Mouse (Mus musculus): ENCODE measurements around the gene Ager. TPM values are rescaled to one million over a fixed set of nuclear protein-coding genes. Genes with fewer than 3 reads are reported as not detected.
A peak's percentile ranks its signal among the peaks of the same experiment; 100 is the strongest.

Gene Ager
- polyA plus RNA-seq, 1 experiment from 2014 or later = 2.2 TPM

- WGBS = under 1% methylated on average over 44 of the region's 45 CpGs
- Histone ChIP-seq H3K4me3 (replicated peaks) (peak overlapping the region; percentile 80), H3K36me3 (peaks cover 9% of the 10 kb centered on the region), H3K4me2 (replicated peaks) (peak overlapping the region; percentile 91), H3K4me1 (replicated peaks) (peaks cover 63% of the 10 kb centered on the region), H3K27ac (peak overlapping the region; percentile 94), H3K9me3 (no peaks in the 10 kb centered on the region), H3K27me3 (peaks cover 25% of the 10 kb centered on the region), H3K9ac (replicated peaks) (peak overlapping the region; percentile 83)
- peak; percentile 76 for ATAC-seq
Measured at GRCm38 (mm10) chr17:34627093-34627942, 29.7 kb downstream of the Ager start.

- peaks cover 3% of the 10 kb centered on the region; the same call in 1 of the 2 replicates for H3K36me3 ChIP-seq
- no peak; the same call in 1 of the 2 replicates for ATAC-seq
- H3K27ac ChIP-seq = peak within 1 kb of the TSS; percentile 94
- peak within 1 kb of the TSS; percentile 91 for H3K4me2 ChIP-seq (replicated peaks)
- peak within 1 kb of the TSS; percentile 83 for H3K9ac ChIP-seq (replicated peaks)
- WGBS = 3% methylated on average over 29 of the region's 29 CpGs
- H3K4me1 ChIP-seq (replicated peaks) = peaks cover 65% of the 10 kb centered on the region
- H3K9me3 ChIP-seq = no peaks in the 10 kb centered on the region
- peaks cover 31% of the 10 kb centered on the region for H3K27me3 ChIP-seq
- H3K4me3 ChIP-seq (replicated peaks) = peak within 1 kb of the TSS; percentile 80
Measured at GRCm38 (mm10) chr17:34627943-34628643, 30.4 kb downstream of the Ager start, which contains the start of gene Ppt2. Ppt2 (minus strand) TSS chr17:34628510.

GRCm38 (mm10) chr17:34628644-34628967 is 30.9 kb downstream of the Ager start:
- peak overlapping the region; percentile 83 for H3K9ac ChIP-seq (replicated peaks)
- ATAC-seq = no peak
- whole genome bisulfite sequencing = 11% methylated on average over 5 of the region's 5 CpGs

GRCm38 (mm10) chr17:34629221-34629751 is 31.6 kb downstream of the Ager start, which contains the start of gene Prrt1:
Prrt1 (plus strand) TSS chr17:34629533.
- peaks cover 34% of the 10 kb centered on the region for H3K27me3 ChIP-seq
- peak within 1 kb of the TSS; percentile 91 for H3K4me2 ChIP-seq (replicated peaks)
- no peaks in the 10 kb centered on the region for H3K9me3 ChIP-seq
- ATAC-seq = peak; percentile 34; the same call in 1 of the 2 replicates
- under 1% methylated on average over 16 of the region's 16 CpGs for WGBS
- H3K27ac ChIP-seq = peak within 1 kb of the TSS; percentile 94
- peaks cover 65% of the 10 kb centered on the region for H3K4me1 ChIP-seq (replicated peaks)
- H3K4me3 ChIP-seq (replicated peaks) = peak within 1 kb of the TSS; percentile 80
- 0 out of 2 replicates have a peak, but pooled peaks cover 3% of the 10 kb centered on the region for H3K36me3 ChIP-seq
- H3K9ac ChIP-seq (replicated peaks) = peak within 1 kb of the TSS; percentile 83

More at GRCm38 (mm10) chr17:34628644-34628967, 30.9 kb downstream of the Ager start:
- H3K27me3 ChIP-seq = peaks cover 34% of the 10 kb centered on the region
- H3K4me2 ChIP-seq (replicated peaks) = peak overlapping the region; percentile 91
- no peaks in the 10 kb centered on the region for H3K9me3 ChIP-seq
- peak overlapping the region; percentile 80 for H3K4me3 ChIP-seq (replicated peaks)
- H3K27ac ChIP-seq = peak overlapping the region; percentile 94
- H3K4me1 ChIP-seq (replicated peaks) = peaks cover 65% of the 10 kb centered on the region
- peaks cover 3% of the 10 kb centered on the region; the same call in 1 of the 2 replicates for H3K36me3 ChIP-seq

- 0 out of 2 replicates have a peak, but pooled peaks cover 3% of the 10 kb centered on the region for H3K36me3 ChIP-seq
- WGBS = 13% methylated on average over 12 of the region's 12 CpGs
- H3K4me2 ChIP-seq (replicated peaks) = peak overlapping the region; percentile 91
- peak overlapping the region; percentile 80 for H3K4me3 ChIP-seq (replicated peaks)
- H3K9ac ChIP-seq (replicated peaks) = peak overlapping the region; percentile 83
- H3K9me3 ChIP-seq = no peaks in the 10 kb centered on the region
- H3K27ac ChIP-seq = peak overlapping the region; percentile 94
- peaks cover 65% of the 10 kb centered on the region for H3K4me1 ChIP-seq (replicated peaks)
- peaks cover 34% of the 10 kb centered on the region for H3K27me3 ChIP-seq
- ATAC-seq = no peak
Measured at GRCm38 (mm10) chr17:34629796-34630603, 32.3 kb downstream of the Ager start.

- 2% methylated on average over 45 of the region's 48 CpGs for WGBS
- ATAC-seq = no peak
- H3K9me3 ChIP-seq = no peaks in the 10 kb centered on the region
Measured at GRCm38 (mm10) chr17:34630761-34631301, 33.2 kb downstream of the Ager start.

GRCm38 (mm10) chr17:34631647-34632046 is 34.0 kb downstream of the Ager start:
- Histone ChIP-seq H3K36me3 (no peaks in the 10 kb centered on the region), H3K4me3 (replicated peaks) (peak overlapping the region; percentile 80), H3K9me3 (no peaks in the 10 kb centered on the region), H3K9ac (replicated peaks) (peak overlapping the region; percentile 83), H3K4me2 (replicated peaks) (peak overlapping the region; percentile 91), H3K4me1 (replicated peaks) (peaks cover 52% of the 10 kb centered on the region), H3K27ac (no peak overlapping the region), H3K27me3 (peaks cover 34% of the 10 kb centered on the region)
- no peak for ATAC-seq
- 6% methylated on average over 12 of the region's 12 CpGs for WGBS

More at GRCm38 (mm10) chr17:34630761-34631301, 33.2 kb downstream of the Ager start:
- peak overlapping the region; percentile 91 for H3K4me2 ChIP-seq (replicated peaks)
- peaks cover 34% of the 10 kb centered on the region for H3K27me3 ChIP-seq
- peak overlapping the region; percentile 83 for H3K9ac ChIP-seq (replicated peaks)
- no peaks in the 10 kb centered on the region for H3K36me3 ChIP-seq
- peaks cover 60% of the 10 kb centered on the region for H3K4me1 ChIP-seq (replicated peaks)
- no peak overlapping the region for H3K27ac ChIP-seq
- H3K4me3 ChIP-seq (replicated peaks) = peak overlapping the region; percentile 80

- peaks cover 50% of the 10 kb centered on the region for H3K4me1 ChIP-seq (replicated peaks)
- H3K4me3 ChIP-seq (replicated peaks) = peak overlapping the region; percentile 80
- peak overlapping the region; percentile 83 for H3K9ac ChIP-seq (replicated peaks)
- WGBS = 2% methylated on average over 26 of the region's 26 CpGs
- H3K9me3 ChIP-seq = no peaks in the 10 kb centered on the region
- H3K36me3 ChIP-seq = no peaks in the 10 kb centered on the region
- no peak overlapping the region for H3K27ac ChIP-seq
- ATAC-seq = no peak
- peaks cover 34% of the 10 kb centered on the region for H3K27me3 ChIP-seq
- H3K4me2 ChIP-seq (replicated peaks) = peak overlapping the region; percentile 91
Measured at GRCm38 (mm10) chr17:34632261-34632691, 34.6 kb downstream of the Ager start.

GRCm38 (mm10) chr17:34635671-34636070 is 38.0 kb downstream of the Ager start:
- H3K27ac ChIP-seq = no peak overlapping the region
- no peak overlapping the region for H3K4me2 ChIP-seq (replicated peaks)
- no peaks in the 10 kb centered on the region for H3K9me3 ChIP-seq
- no peak for ATAC-seq
- no peak overlapping the region for H3K9ac ChIP-seq (replicated peaks)
- WGBS = 66% methylated on average over 2 of the region's 2 CpGs
- H3K4me1 ChIP-seq (replicated peaks) = peaks cover 27% of the 10 kb centered on the region
- no peaks in the 10 kb centered on the region for H3K36me3 ChIP-seq
- no peak overlapping the region for H3K4me3 ChIP-seq (replicated peaks)
- peaks cover 24% of the 10 kb centered on the region for H3K27me3 ChIP-seq

GRCm38 (mm10) chr17:34637459-34637858 is 39.8 kb downstream of the Ager start:
- WGBS = 71% methylated on average over 3 of the region's 3 CpGs
- no peak overlapping the region for H3K4me3 ChIP-seq (replicated peaks)
- no peak overlapping the region for H3K9ac ChIP-seq (replicated peaks)
- H3K9me3 ChIP-seq = no peaks in the 10 kb centered on the region
- H3K27me3 ChIP-seq = peaks cover 7% of the 10 kb centered on the region
- peaks cover 18% of the 10 kb centered on the region for H3K4me1 ChIP-seq (replicated peaks)
- no peak overlapping the region for H3K4me2 ChIP-seq (replicated peaks)
- no peak for ATAC-seq
- no peak overlapping the region for H3K27ac ChIP-seq
- no peaks in the 10 kb centered on the region for H3K36me3 ChIP-seq
